27 mouse cellular contexts compared by ENCODE assay signal in the genomic region with DNA sequence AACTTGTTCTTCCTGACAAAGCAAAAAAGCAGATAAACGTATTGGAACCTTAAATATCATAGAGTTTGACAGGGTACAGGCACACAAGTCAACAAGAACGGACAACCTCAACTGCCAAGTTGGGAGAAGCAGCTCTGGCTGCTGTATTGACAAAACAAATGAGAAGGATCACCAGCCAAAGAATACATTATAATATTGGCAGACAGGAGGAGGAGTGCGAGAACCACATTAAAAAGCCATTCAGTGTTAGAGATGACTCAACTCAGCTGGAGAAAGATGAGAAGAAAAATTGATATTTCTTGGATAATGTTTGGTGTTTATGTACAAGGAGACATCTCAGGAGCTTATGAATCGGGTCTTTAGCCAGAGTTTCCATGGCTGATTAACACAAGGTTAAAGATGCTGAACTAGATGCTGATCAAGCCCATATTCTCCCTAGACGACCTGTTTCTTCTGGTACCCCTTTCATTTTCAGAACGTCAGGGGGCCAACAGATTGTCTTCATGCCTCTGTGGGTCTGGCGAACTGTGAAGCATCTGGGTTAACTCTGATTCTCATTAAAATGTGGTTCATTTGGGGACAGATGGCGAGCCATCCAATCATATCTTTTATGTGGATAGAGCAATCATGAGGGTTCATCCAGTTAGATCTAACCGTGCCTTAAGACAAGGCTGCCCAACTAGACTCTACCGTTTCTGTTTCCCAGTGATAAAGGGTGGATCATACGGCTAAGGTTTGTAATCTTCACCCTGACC. TPM values are rescaled to one million over a fixed set of nuclear protein-coding genes. Genes with fewer than 3 reads are reported as not detected.
A peak's percentile ranks its signal among the peaks of the same experiment; 100 is the strongest.
DNase-seq lines count a peak whose midpoint lies in the region; ATAC-seq and TF ChIP-seq lines count a peak whose summit lies in the region.
"Had no signal": no experiment of that assay in that cellular context is flagged by ENCODE, and none has a peak within 500 bp of the region (broad histone marks: within the 10 kb centered on the region; RNA-seq: fewer than 3 reads in every experiment).

No protein-coding gene starts in this region.

- TF ChIP-seq POLR2A in brain, embryonic 14.5 days (IDR thresholded peaks at IDR 0.05; ENCODE audit: borderline replicate concordance, extremely low read depth, insufficient read depth, insufficient read length, poor library complexity, severe bottlenecking), result no peak
- no peak for TF ChIP-seq POLR2A in thymus, adult 2 months (IDR thresholded peaks at IDR 0.05; ENCODE audit: control insufficient read depth, extremely low read depth, insufficient read depth, low read length, poor library complexity)

- H3K36me3 ChIP-seq in midbrain, embryonic 11.5 days (ENCODE audit: control insufficient read depth, insufficient read depth, low read length), result no peaks in the 10 kb centered on the region
- H3K36me3 ChIP-seq in midbrain, embryonic 14.5 days (ENCODE audit: control insufficient read depth, insufficient read depth, low read length), result no peaks in the 10 kb centered on the region
- no peaks in the 10 kb centered on the region for H3K36me3 ChIP-seq in thymus, adult 2 months (ENCODE audit: control insufficient read depth, insufficient read depth, low read length)
- H3K36me3 ChIP-seq: embryonic facial prominence, embryonic 13.5 days; forebrain, embryonic 12.5 days; heart, embryonic 10.5 days; intestine, embryonic 15.5 days; neural tube, embryonic 12.5 days had no signal

- no peaks in the 10 kb centered on the region for H3K9me3 ChIP-seq in midbrain, embryonic 11.5 days (ENCODE audit: control insufficient read depth, low read length)
- H3K9me3 ChIP-seq in midbrain, embryonic 14.5 days (ENCODE audit: control insufficient read depth, low read length), result no peaks in the 10 kb centered on the region
- H3K9me3 ChIP-seq: embryonic facial prominence, embryonic 13.5 days; forebrain, embryonic 12.5 days; heart, embryonic 10.5 days; intestine, embryonic 15.5 days; neural tube, embryonic 12.5 days had no signal

- no peak overlapping the region for H3K4me2 ChIP-seq in midbrain, embryonic 11.5 days
- H3K4me2 ChIP-seq in midbrain, embryonic 14.5 days (ENCODE audit: low read length), result no peak overlapping the region
- H3K4me2 ChIP-seq: embryonic facial prominence, embryonic 13.5 days; forebrain, embryonic 12.5 days; intestine, embryonic 15.5 days; neural tube, embryonic 12.5 days had no signal

- TF ChIP-seq CTCF in layer of hippocampus, adult 2 months (conservative IDR thresholded peaks at IDR 0.05), result peak; percentile 29
- no peak for TF ChIP-seq CTCF in brain, embryonic 14.5 days (IDR thresholded peaks at IDR 0.05; ENCODE audit: borderline replicate concordance, extremely low read depth, insufficient read depth, insufficient read length)
- no peak for TF ChIP-seq CTCF in thymus, adult 2 months (IDR thresholded peaks at IDR 0.05; ENCODE audit: borderline replicate concordance, control insufficient read depth, extremely low read depth, insufficient read depth, low read length, poor library complexity)

- no peak overlapping the region for H3K4me3 ChIP-seq in layer of hippocampus, adult 2 months
- no peak overlapping the region for H3K4me3 ChIP-seq in midbrain, embryonic 11.5 days (ENCODE audit: low read depth, low read length)
- H3K4me3 ChIP-seq in midbrain, embryonic 14.5 days (replicated peaks; ENCODE audit: low read depth, low read length), result no peak overlapping the region
- H3K4me3 ChIP-seq in thymus, adult 2 months (ENCODE audit: control insufficient read depth, insufficient read depth, low read length), result no peak overlapping the region
- H3K4me3 ChIP-seq: embryonic facial prominence, embryonic 13.5 days; erythroblast, embryonic 14.5 days; forebrain, embryonic 12.5 days; heart, embryonic 10.5 days; intestine, embryonic 15.5 days; megakaryocyte, embryonic 14.5 days; neural tube, embryonic 12.5 days had no signal

- no peak overlapping the region for H3K9ac ChIP-seq in midbrain, embryonic 11.5 days (ENCODE audit: low read length)
- no peak overlapping the region for H3K9ac ChIP-seq in midbrain, embryonic 14.5 days (replicated peaks; ENCODE audit: low read length)
- H3K9ac ChIP-seq: embryonic facial prominence, embryonic 13.5 days; forebrain, embryonic 12.5 days; intestine, embryonic 15.5 days; liver, embryonic 14.5 days; neural tube, embryonic 12.5 days had no signal

- no peaks in the 10 kb centered on the region; the same call in 1 of the 2 replicates for H3K4me1 ChIP-seq in midbrain, embryonic 11.5 days (ENCODE audit: control insufficient read depth, insufficient read depth, low read length)
- peaks cover 5% of the 10 kb centered on the region; the same call in 1 of the 2 replicates for H3K4me1 ChIP-seq in midbrain, embryonic 14.5 days (ENCODE audit: control insufficient read depth, insufficient read depth, low read length)
- H3K4me1 ChIP-seq in thymus, adult 2 months (replicated peaks; ENCODE audit: control insufficient read depth, insufficient read depth, low read length), result no peaks in the 10 kb centered on the region
- H3K4me1 ChIP-seq: megakaryocyte, embryonic 14.5 days had no signal

- no peaks in the 10 kb centered on the region for H3K27me3 ChIP-seq in midbrain, embryonic 11.5 days (ENCODE audit: control insufficient read depth, insufficient read depth, low read length)
- no peaks in the 10 kb centered on the region for H3K27me3 ChIP-seq in midbrain, embryonic 14.5 days (ENCODE audit: control insufficient read depth, insufficient read depth, low read length)
- H3K27me3 ChIP-seq in thymus, adult 2 months (ENCODE audit: control insufficient read depth, insufficient read depth, low read length), result no peaks in the 10 kb centered on the region
- H3K27me3 ChIP-seq: embryonic facial prominence, embryonic 13.5 days; forebrain, embryonic 12.5 days; intestine, embryonic 15.5 days; neural tube, embryonic 12.5 days had no signal

- WGBS in midbrain, embryonic 11.5 days, result 87% methylated on average over 11 of the region's 11 CpGs
- 79% methylated on average over 11 of the region's 11 CpGs for WGBS in midbrain, embryonic 14.5 days
- WGBS in thymus, adult 2 months, result 93% methylated on average over 11 of the region's 11 CpGs

- peak; percentile 39 to 42 for DNase-seq in cerebellum, postnatal 14 days
- DNase-seq in cerebellum, postnatal 36 days, result no peak
- no peak for DNase-seq in layer of hippocampus, adult 2 months (ENCODE audit: low spot score in 2 of 2)
- DNase-seq in layer of hippocampus, postnatal 36 days, result no peak
- peak; percentile 73 for DNase-seq in midbrain, embryonic 11.5 days (ENCODE audit: low spot score, missing footprints)
- DNase-seq in midbrain, embryonic 14.5 days, result no peak
- DNase-seq in brain, embryonic 14.5 days (ENCODE audit: low read depth), result peak; percentile 46
- DNase-seq in thymus, adult 2 months, result no peak
- DNase-seq: adrenal gland, postnatal 36 days; cerebellum, adult 11 months; cerebellum, postnatal 25 days; embryo, embryonic 11 days; gastrocnemius, postnatal 36 days; heart, postnatal 4 days; kidney, adult 8-10 months; kidney, postnatal 14 days; lung, postnatal 10 days; right cerebral cortex, postnatal 4 days; thymus, postnatal 25 days had no signal

- ATAC-seq in midbrain, embryonic 11.5 days (ENCODE audit: low FRiP score), result no peak
- no peak for ATAC-seq in midbrain, embryonic 14.5 days (ENCODE audit: low FRiP score, low TSS enrichment)
- ATAC-seq: intestine, embryonic 15.5 days had no signal

- H3K27ac ChIP-seq in layer of hippocampus, adult 2 months, result no peak overlapping the region
- no peak overlapping the region for H3K27ac ChIP-seq in midbrain, embryonic 11.5 days (ENCODE audit: low read depth, low read length)
- H3K27ac ChIP-seq in midbrain, embryonic 14.5 days (replicated peaks; ENCODE audit: low read depth, low read length), result no peak overlapping the region
- no peak overlapping the region for H3K27ac ChIP-seq in thymus, adult 2 months (ENCODE audit: control insufficient read depth, insufficient read depth, low read length)
- H3K27ac ChIP-seq: embryonic facial prominence, embryonic 13.5 days; forebrain, embryonic 12.5 days; heart, embryonic 10.5 days; intestine, embryonic 15.5 days; liver, embryonic 14.5 days; neural tube, embryonic 12.5 days had no signal

RNA-seq across cellular contexts. Expression of a gene that starts 41.1 kb away (rescaled TPM):
- 100 to 1,000 TPM; 101 to 111 TPM for total RNA-seq in layer of hippocampus, adult 2 months (2021)
- 100 to 1,000 TPM; 110 to 111 TPM for total RNA-seq in layer of hippocampus, postnatal 36 days (2021)
- 12.8 and 14.2 TPM in 2 replicates for polyA plus RNA-seq in midbrain, embryonic 11.5 days (2014; fragmentation: Nextera tagmentation; extraction: Ambion mirVana)
- polyA plus RNA-seq in midbrain, embryonic 14.5 days (2014; fragmentation: Nextera tagmentation; extraction: Ambion mirVana), result 30.5 and 31.3 TPM in 2 replicates
- 31.8 and 38.1 TPM in 2 replicates for polyA plus RNA-seq in brain, embryonic 14.5 days (2012; rRNA removed)
- polyA plus RNA-seq in thymus, adult 2 months (2012; rRNA removed), result 0.09 and 0.23 TPM in 2 replicates
- polyA plus RNA-seq: erythroblast, embryonic 14.5 days had no signal

Comparison
In these comparisons a context has a peak if more than half of its experiments do, and no peak if none do; other contexts are left out.
1. DNase-seq: peak in cerebellum, postnatal 14 days (2 of 2), midbrain, embryonic 11.5 days (single experiment) and brain, embryonic 14.5 days (single experiment); none in cerebellum, postnatal 36 days (0 of 2), layer of hippocampus, adult 2 months (0 of 2), layer of hippocampus, postnatal 36 days (0 of 2), midbrain, embryonic 14.5 days (single experiment) and thymus, adult 2 months (single experiment).
2. RNA of a gene that starts 41.1 kb away (polyA plus RNA-seq): 31.8 to 38.1 TPM in brain, embryonic 14.5 days, 30.5 to 31.3 TPM in midbrain, embryonic 14.5 days and 12.8 to 14.2 TPM in midbrain, embryonic 11.5 days; 0.09 to 0.23 TPM in thymus, adult 2 months; every median in the first group is over 10 times any median in the second.